Mouse (Mus musculus): ENCODE measurements around the gene Map9.
"Not testable (repeated sequence)": the region's sequence is repeated elsewhere in the genome, so short reads cannot be mapped to it uniquely, and the experiment has no call there.

Map9 gene

GRCm38 (mm10) chr3:82357797-82358524 is at the start of gene Map9:
Gene Map9 (plus strand): TSS chr3:82358044.
- DNase-seq, result peak; percentile 99

GRCm38 (mm10) chr3:82315728-82316127 is 42.1 kb upstream of the Map9 start:
- no peak for DNase-seq

- not testable (repeated sequence) for DNase-seq
These were observed 31.1 kb upstream of the Map9 start for GRCm38 (mm10) chr3:82326736-82327135.

- DNase-seq, result no peak
These were observed 25.8 kb upstream of the Map9 start for GRCm38 (mm10) chr3:82332067-82332466.

GRCm38 (mm10) chr3:82332536-82332935 is 25.3 kb upstream of the Map9 start:
- DNase-seq, result no peak

GRCm38 (mm10) chr3:82333128-82333969 is 24.5 kb upstream of the Map9 start:
- DNase-seq, result peak; percentile 49

GRCm38 (mm10) chr3:82340111-82340510 is 17.7 kb upstream of the Map9 start:
- no peak for DNase-seq

GRCm38 (mm10) chr3:82348277-82348860 is 9.5 kb upstream of the Map9 start:
- no peak for DNase-seq

- no peak for DNase-seq
These were observed 7.5 kb upstream of the Map9 start for GRCm38 (mm10) chr3:82350321-82350720.

- no peak for DNase-seq
These were observed 504 bp upstream of the Map9 start for GRCm38 (mm10) chr3:82357340-82357739.

GRCm38 (mm10) chr3:82359036-82359435 is 1.2 kb downstream of the Map9 start:
- DNase-seq, result peak; percentile 19

GRCm38 (mm10) chr3:82362452-82362851 is 4.6 kb downstream of the Map9 start:
- no peak for DNase-seq

- no peak for DNase-seq
These were observed 6.7 kb downstream of the Map9 start for GRCm38 (mm10) chr3:82364505-82364904.

GRCm38 (mm10) chr3:82364988-82365387 is 7.1 kb downstream of the Map9 start:
- peak; percentile 46 for DNase-seq

GRCm38 (mm10) chr3:82369063-82369860 is 11.4 kb downstream of the Map9 start:
- no peak for DNase-seq

- DNase-seq, result no peak
These were observed 12.7 kb downstream of the Map9 start for GRCm38 (mm10) chr3:82370439-82371011.

GRCm38 (mm10) chr3:82376965-82377364 is 19.1 kb downstream of the Map9 start:
- DNase-seq, result no peak

- no peak for DNase-seq
These were observed 24.5 kb downstream of the Map9 start for GRCm38 (mm10) chr3:82382325-82382724.

- no peak for DNase-seq
These were observed 27.2 kb downstream of the Map9 start for GRCm38 (mm10) chr3:82385091-82385490.

- no peak for DNase-seq
These were observed 48.0 kb downstream of the Map9 start for GRCm38 (mm10) chr3:82405830-82406229.

GRCm38 (mm10) chr3:82406336-82406735 is 48.5 kb downstream of the Map9 start:
- peak; percentile 99 for DNase-seq

- peak; percentile 64 for DNase-seq
These were observed 49.6 kb downstream of the Map9 start for GRCm38 (mm10) chr3:82407432-82407831.

Measured in cerebellum, adult 9-10 months (tissue).